8 mouse cellular contexts compared by ENCODE assay signal in the genomic region with DNA sequence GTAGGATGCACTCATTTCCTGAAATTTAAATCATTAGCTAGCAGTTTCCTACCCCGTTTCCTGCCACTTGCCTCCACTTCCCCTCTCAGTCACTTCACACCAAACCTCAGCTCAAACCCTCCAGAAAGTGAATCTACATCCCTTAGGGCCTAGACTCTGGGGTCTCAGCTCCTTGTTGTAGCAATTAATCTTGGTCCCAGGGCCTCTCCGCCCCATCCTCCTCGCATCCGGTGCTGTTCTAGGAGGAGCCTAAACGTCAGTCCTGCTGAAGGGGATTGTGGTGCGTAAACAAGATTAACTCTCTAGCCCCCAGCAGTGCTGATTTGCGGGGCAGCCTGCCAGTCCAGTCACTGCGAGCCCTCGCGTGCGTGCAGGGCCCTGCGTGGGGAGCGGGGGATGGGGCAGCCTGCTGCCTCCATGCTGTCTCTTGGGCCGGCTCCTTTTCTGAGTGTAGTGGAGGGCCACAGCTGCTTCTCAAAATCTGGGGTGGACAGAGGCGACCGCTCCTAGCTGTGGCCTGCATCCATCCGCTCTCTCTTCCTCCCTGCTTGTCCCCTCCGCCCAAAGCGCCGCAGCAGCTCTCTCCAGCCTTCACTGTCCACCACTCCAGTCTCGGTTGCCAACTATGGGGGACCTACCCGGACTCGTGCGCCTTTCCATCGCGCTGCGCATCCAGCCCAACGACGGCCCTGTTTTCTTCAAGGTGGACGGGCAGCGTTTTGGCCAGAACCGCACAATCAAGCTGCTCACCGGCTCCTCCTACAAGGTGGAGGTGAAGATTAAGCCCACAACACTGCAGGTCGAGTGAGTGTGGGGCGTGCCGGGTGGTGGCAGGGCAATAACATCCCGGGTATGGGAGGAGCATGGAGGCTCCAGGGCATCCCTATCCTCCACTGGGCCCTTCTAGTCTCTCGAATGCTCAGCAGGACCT. TPM values are rescaled to one million over a fixed set of nuclear protein-coding genes. Genes with fewer than 3 reads are reported as not detected.
DNase-seq lines count a peak whose midpoint lies in the region; ATAC-seq and TF ChIP-seq lines count a peak whose summit lies in the region.

Cnrip1 (plus strand) TSS at position 42 of the 931 bp plus-strand sequence.
Plek (minus strand) TSS at position 837 of the 931 bp plus-strand sequence.

- peak within 1 kb of the TSS; percentile 27 for H3K4me3 ChIP-seq in erythroblast, embryonic 14.5 days (replicated peaks)
- H3K4me3 ChIP-seq in embryonic fibroblast, embryonic 13.5 days (ENCODE audit: insufficient read depth, low read length), result peak within 1 kb of the TSS; percentile 45
- peak within 1 kb of the TSS; percentile 56 for H3K4me3 ChIP-seq in heart, embryonic 12.5 days
- H3K4me3 ChIP-seq in kidney, embryonic 15.5 days (replicated peaks), result peak within 1 kb of the TSS; percentile 62
- peak within 1 kb of the TSS; percentile 45 for H3K4me3 ChIP-seq in limb, embryonic 14.5 days (replicated peaks; ENCODE audit: low read length)
- H3K4me3 ChIP-seq in midbrain, embryonic 14.5 days (replicated peaks; ENCODE audit: low read depth, low read length), result peak within 1 kb of the TSS; percentile 67
- H3K4me3 ChIP-seq in small intestine, adult 2 months (ENCODE audit: low read depth, low read length), result peak within 1 kb of the TSS; percentile 64

- under 1% methylated on average over 38 of the region's 38 CpGs for WGBS in heart, embryonic 12.5 days
- WGBS in kidney, embryonic 15.5 days, result under 1% methylated on average over 38 of the region's 38 CpGs
- under 1% methylated on average over 38 of the region's 38 CpGs for WGBS in limb, embryonic 14.5 days
- WGBS in midbrain, embryonic 14.5 days, result under 1% methylated on average over 38 of the region's 38 CpGs
- 4% methylated on average over 38 of the region's 38 CpGs for WGBS in small intestine, adult 2 months

- peak within 1 kb of the TSS; percentile 86 for H3K4me2 ChIP-seq in heart, embryonic 12.5 days
- H3K4me2 ChIP-seq in kidney, embryonic 15.5 days, result peak within 1 kb of the TSS; percentile 79
- peak within 1 kb of the TSS; percentile 76 for H3K4me2 ChIP-seq in limb, embryonic 14.5 days (replicated peaks; ENCODE audit: low read depth, low read length, severe bottlenecking)
- peak within 1 kb of the TSS; percentile 78 for H3K4me2 ChIP-seq in midbrain, embryonic 14.5 days (ENCODE audit: low read length)

- H3K36me3 ChIP-seq in erythroblast, embryonic 14.5 days (ENCODE audit: control insufficient read depth), result no peaks in the 10 kb centered on the region
- H3K36me3 ChIP-seq in heart, embryonic 12.5 days, result no peaks in the 10 kb centered on the region
- no peaks in the 10 kb centered on the region; the same call in 1 of the 2 replicates for H3K36me3 ChIP-seq in kidney, embryonic 15.5 days
- no peaks in the 10 kb centered on the region for H3K36me3 ChIP-seq in limb, embryonic 14.5 days (ENCODE audit: control insufficient read depth, insufficient read depth, low read length)
- H3K36me3 ChIP-seq in midbrain, embryonic 14.5 days (ENCODE audit: control insufficient read depth, insufficient read depth, low read length), result peaks cover 12% of the 10 kb centered on the region
- no peaks in the 10 kb centered on the region for H3K36me3 ChIP-seq in small intestine, adult 2 months (ENCODE audit: control insufficient read depth, insufficient read depth, low read length)

- no peaks in the 10 kb centered on the region for H3K9me3 ChIP-seq in erythroblast, embryonic 14.5 days (ENCODE audit: control insufficient read depth, low read length)
- H3K9me3 ChIP-seq in heart, embryonic 12.5 days (replicated peaks), result no peaks in the 10 kb centered on the region
- no peaks in the 10 kb centered on the region for H3K9me3 ChIP-seq in kidney, embryonic 15.5 days (replicated peaks)
- no peaks in the 10 kb centered on the region for H3K9me3 ChIP-seq in limb, embryonic 14.5 days (ENCODE audit: control insufficient read depth, low read length)
- H3K9me3 ChIP-seq in midbrain, embryonic 14.5 days (ENCODE audit: control insufficient read depth, low read length), result no peaks in the 10 kb centered on the region

- no peak for ATAC-seq in erythroblast, adult 5-6 weeks (replicated peaks; ENCODE audit: low FRiP score, poor library complexity, severe bottlenecking)
- peak; percentile 82 for ATAC-seq in heart, embryonic 12.5 days (ENCODE audit: insufficient number of reproducible peaks, low FRiP score)
- ATAC-seq in kidney, embryonic 15.5 days (replicated peaks; ENCODE audit: low FRiP score), result peak; percentile 96
- peak; percentile 81 for ATAC-seq in limb, embryonic 14.5 days (ENCODE audit: low FRiP score, low read depth)
- ATAC-seq in midbrain, embryonic 14.5 days (ENCODE audit: low FRiP score, low TSS enrichment), result peak; percentile 95

- DNase-seq in limb, embryonic 14.5 days (ENCODE audit: low spot score), result peak; percentile 38
- peak; percentile 90 for DNase-seq in midbrain, embryonic 14.5 days

- peak; percentile 51 for TF ChIP-seq POLR2A in embryonic fibroblast, embryonic 13.5 days (IDR thresholded peaks at IDR 0.05; ENCODE audit: low read depth, low read length)
- no peak for TF ChIP-seq POLR2A in limb, embryonic 14.5 days (IDR thresholded peaks at IDR 0.05; ENCODE audit: borderline replicate concordance, extremely low read depth, insufficient read depth, insufficient read length)
- TF ChIP-seq POLR2A in small intestine, adult 2 months (IDR thresholded peaks at IDR 0.05; ENCODE audit: low read depth, low read length), result no peak; the same call in 1 of the 2 replicates

- no peak for TF ChIP-seq CTCF in embryonic fibroblast, embryonic 13.5 days (IDR thresholded peaks at IDR 0.05; ENCODE audit: borderline replicate concordance, insufficient read depth, low read length)
- TF ChIP-seq CTCF in small intestine, adult 2 months (IDR thresholded peaks at IDR 0.05; ENCODE audit: extremely low read depth, insufficient read length, insufficient replicate concordance, low read depth, low read length), result no peak

- peaks cover 15% of the 10 kb centered on the region for H3K27me3 ChIP-seq in erythroblast, embryonic 14.5 days (ENCODE audit: control insufficient read depth)
- H3K27me3 ChIP-seq in heart, embryonic 12.5 days (replicated peaks), result no peaks in the 10 kb centered on the region
- no peaks in the 10 kb centered on the region for H3K27me3 ChIP-seq in kidney, embryonic 15.5 days
- no peaks in the 10 kb centered on the region for H3K27me3 ChIP-seq in limb, embryonic 14.5 days (ENCODE audit: control insufficient read depth, insufficient read depth, low read length)
- H3K27me3 ChIP-seq in midbrain, embryonic 14.5 days (ENCODE audit: control insufficient read depth, insufficient read depth, low read length), result no peaks in the 10 kb centered on the region
- 0 out of 2 replicates have a peak, but pooled peaks cover 2% of the 10 kb centered on the region for H3K27me3 ChIP-seq in small intestine, adult 2 months (ENCODE audit: control insufficient read depth, insufficient read depth, low read length)

- H3K9ac ChIP-seq in heart, embryonic 12.5 days, result peak within 1 kb of the TSS; percentile 49
- H3K9ac ChIP-seq in kidney, embryonic 15.5 days, result peak within 1 kb of the TSS; percentile 66
- peak within 1 kb of the TSS; percentile 64 for H3K9ac ChIP-seq in limb, embryonic 14.5 days (ENCODE audit: low read depth, low read length, severe bottlenecking)
- peak within 1 kb of the TSS; percentile 88 for H3K9ac ChIP-seq in midbrain, embryonic 14.5 days (replicated peaks; ENCODE audit: low read length)

- H3K4me1 ChIP-seq in erythroblast, embryonic 14.5 days (ENCODE audit: control insufficient read depth), result no peaks in the 10 kb centered on the region; the same call in 1 of the 2 replicates
- H3K4me1 ChIP-seq in embryonic fibroblast, embryonic 13.5 days (ENCODE audit: control insufficient read depth, insufficient read depth, low read length), result no peaks in the 10 kb centered on the region
- peaks cover 7% of the 10 kb centered on the region; the same call in 1 of the 2 replicates for H3K4me1 ChIP-seq in heart, embryonic 12.5 days (replicated peaks)
- peaks cover 15% of the 10 kb centered on the region for H3K4me1 ChIP-seq in kidney, embryonic 15.5 days
- peaks cover 8% of the 10 kb centered on the region; the same call in 1 of the 2 replicates for H3K4me1 ChIP-seq in limb, embryonic 14.5 days (ENCODE audit: control insufficient read depth, insufficient read depth, low read length)
- peaks cover 17% of the 10 kb centered on the region for H3K4me1 ChIP-seq in midbrain, embryonic 14.5 days (ENCODE audit: control insufficient read depth, insufficient read depth, low read length)
- H3K4me1 ChIP-seq in small intestine, adult 2 months (ENCODE audit: control insufficient read depth, insufficient read depth, insufficient read length, low read length), result no peaks in the 10 kb centered on the region

- no peak within 1 kb of the TSS for H3K27ac ChIP-seq in embryonic fibroblast, embryonic 13.5 days (ENCODE audit: insufficient read depth, low read length)
- H3K27ac ChIP-seq in heart, embryonic 12.5 days (ENCODE audit: poor library complexity, severe bottlenecking), result peak within 1 kb of the TSS; percentile 40; the same call in 1 of the 2 replicates
- H3K27ac ChIP-seq in kidney, embryonic 15.5 days, result peak within 1 kb of the TSS; percentile 86
- H3K27ac ChIP-seq in limb, embryonic 14.5 days (replicated peaks; ENCODE audit: low read depth, low read length), result 0 out of 2 replicates have a peak within 1 kb of the TSS, but pooled peaks have one; percentile 38
- H3K27ac ChIP-seq in midbrain, embryonic 14.5 days (replicated peaks; ENCODE audit: low read depth, low read length), result peak within 1 kb of the TSS; percentile 93
- no peak within 1 kb of the TSS for H3K27ac ChIP-seq in small intestine, adult 2 months (ENCODE audit: insufficient read depth, low read depth, low read length)

RNA-seq across cellular contexts. Expression of gene Cnrip1, which starts in this region (rescaled TPM):
- polyA plus RNA-seq in erythroblast, embryonic 14.5 days (2012), result not detected in 2 replicates
- not detected in 2 replicates for total RNA-seq in erythroblast, adult 5-6 weeks (2015; ENCODE audit: low replicate concordance)
- total RNA-seq in erythroblast, adult 5-6 weeks (2017; ENCODE audit: low replicate concordance), result 1.1 TPM in 1 of 2 replicates, not detected in the other
- 19.5 and 25.9 TPM in 2 replicates for polyA plus RNA-seq in embryonic fibroblast, embryonic 13.5 days (2011; ENCODE audit: insufficient read length, low read depth, missing spikeins)
- polyA plus RNA-seq in heart, embryonic 12.5 days (2016; fragmentation: Nextera tagmentation; extraction: Ambion mirVana), result 9.6 and 9.9 TPM in 2 replicates
- 30.0 and 34.2 TPM in 2 replicates for polyA plus RNA-seq in kidney, embryonic 15.5 days (2015; fragmentation: Nextera tagmentation; extraction: Ambion mirVana)
- 21.8 and 24.0 TPM in 2 replicates for polyA plus RNA-seq in limb, embryonic 14.5 days (2012; rRNA removed)
- polyA plus RNA-seq in limb, embryonic 14.5 days (2014; fragmentation: Nextera tagmentation; extraction: Ambion mirVana), result 16.5 and 22.2 TPM in 2 replicates
- 131 and 161 TPM in 2 replicates for polyA plus RNA-seq in midbrain, embryonic 14.5 days (2014; fragmentation: Nextera tagmentation; extraction: Ambion mirVana)
- 1.4 and 2.7 TPM in 2 replicates for polyA plus RNA-seq in small intestine, adult 2 months (2012; rRNA removed)

RNA-seq across cellular contexts. Expression of gene Plek, which starts in this region (rescaled TPM):
- 0.02 TPM in 1 of 2 replicates, not detected in the other for polyA plus RNA-seq in erythroblast, embryonic 14.5 days (2012)
- total RNA-seq in erythroblast, adult 5-6 weeks (2015; ENCODE audit: low replicate concordance), result 25.0 and 27.8 TPM in 2 replicates
- total RNA-seq in erythroblast, adult 5-6 weeks (2017; ENCODE audit: low replicate concordance), result 27.0 and 28.0 TPM in 2 replicates
- polyA plus RNA-seq in embryonic fibroblast, embryonic 13.5 days (2011; ENCODE audit: insufficient read length, low read depth, missing spikeins), result 1.2 and 3.2 TPM in 2 replicates
- 6.0 and 7.5 TPM in 2 replicates for polyA plus RNA-seq in heart, embryonic 12.5 days (2016; fragmentation: Nextera tagmentation; extraction: Ambion mirVana)
- 1.6 and 2.9 TPM in 2 replicates for polyA plus RNA-seq in kidney, embryonic 15.5 days (2015; fragmentation: Nextera tagmentation; extraction: Ambion mirVana)
- polyA plus RNA-seq in limb, embryonic 14.5 days (2012; rRNA removed), result 2.1 and 2.2 TPM in 2 replicates
- polyA plus RNA-seq in limb, embryonic 14.5 days (2014; fragmentation: Nextera tagmentation; extraction: Ambion mirVana), result 3.8 and 3.9 TPM in 2 replicates
- 2.8 and 5.8 TPM in 2 replicates for polyA plus RNA-seq in midbrain, embryonic 14.5 days (2014; fragmentation: Nextera tagmentation; extraction: Ambion mirVana)
- polyA plus RNA-seq in small intestine, adult 2 months (2012; rRNA removed), result 0.24 and 0.33 TPM in 2 replicates

Comparison
In these comparisons a context has a peak if more than half of its experiments do, and no peak if none do; other contexts are left out.
1. H3K27ac ChIP-seq: peak in heart, embryonic 12.5 days (single experiment), kidney, embryonic 15.5 days (single experiment), limb, embryonic 14.5 days (single experiment) and midbrain, embryonic 14.5 days (single experiment); none in embryonic fibroblast, embryonic 13.5 days (single experiment) and small intestine, adult 2 months (single experiment).
2. Peak in every context shown above with its lines, with median percentiles within 50 percentile points of each other: H3K4me3 ChIP-seq, H3K4me2 ChIP-seq and H3K9ac ChIP-seq.